Mouse (Mus musculus) CH12.LX (cell line): ENCODE results near the gene Otud7b. TPM values are rescaled to one million over a fixed set of nuclear protein-coding genes. Genes with fewer than 3 reads are reported as not detected.

Experiments
- DNase-seq: peaks from one replicate; pipeline ENCODE4 v3.0.0-alpha.2; 2013; ENCODE audit errors: extremely low read depth
- H3K27ac ChIP-seq: 2 replicates; pipeline ENCODE4 v1.5.1; 2012; ENCODE audit warnings: low read depth, mild to moderate bottlenecking, control low read depth, moderate library complexity; ENCODE audit not compliant: insufficient read depth
- H3K27me3 ChIP-seq: replicated peaks from 2 replicates; pipeline ENCODE3; 2012; ENCODE audit warnings: inconsistent platforms
- H3K36me3 ChIP-seq, 2 experiments: replicated peaks in 1 of 2; 2 replicates each; pipeline versions ENCODE3 to v1.6.1; 2012; ENCODE audit warnings: inconsistent platforms in 1 of 2, low read length in 1 of 2, mild to moderate bottlenecking in 1 of 2, mixed read lengths in 1 of 2, moderate library complexity in 1 of 2; ENCODE audit not compliant: control insufficient read depth in 1 of 2, insufficient read depth in 1 of 2
- H3K4me1 ChIP-seq, 2 experiments: 2 replicates each; pipeline ENCODE4 v1.6.1; 2012; ENCODE audit warnings: inconsistent platforms in 1 of 2, moderate library complexity in 1 of 2; ENCODE audit not compliant: insufficient read depth in 2 of 2, control insufficient read depth in 1 of 2
- H3K4me2 ChIP-seq: 2 replicates; pipeline ENCODE4 v1.6.1; 2012; ENCODE audit warnings: low read depth, mild to moderate bottlenecking, control low read depth; ENCODE audit not compliant: poor library complexity, insufficient read depth, severe bottlenecking
- H3K4me3 ChIP-seq, 3 experiments: fragments of 150-350 bp in 1 of 3; sonication (generic) in 1 of 3; replicated peaks in 1 of 3; 2 replicates each; pipeline versions ENCODE3 to v1.5.1; 2011 to 2012; ENCODE audit warnings: low read depth in 2 of 3, low read length in 2 of 3, mild to moderate bottlenecking in 2 of 3, moderate library complexity in 2 of 3, control low read depth in 1 of 3, improper control_type of control experiment in 1 of 3, inconsistent platforms in 1 of 3, mixed read lengths in 1 of 3; ENCODE audit not compliant: poor library complexity in 1 of 3
- H3K79me2 ChIP-seq: replicated peaks from 2 replicates; pipeline ENCODE4 v1.6.1; 2012; ENCODE audit warnings: mild to moderate bottlenecking, moderate library complexity; ENCODE audit not compliant: control insufficient read depth, poor library complexity, insufficient read depth, severe bottlenecking; ENCODE audit errors: extremely low read depth
- H3K9ac ChIP-seq: 2 replicates; pipeline ENCODE4 v1.6.1; 2012; ENCODE audit warnings: low read depth, mild to moderate bottlenecking, control low read depth, moderate library complexity; ENCODE audit not compliant: insufficient read depth
- H3K9me3 ChIP-seq: replicated peaks from 2 replicates; pipeline ENCODE3; 2012; ENCODE audit warnings: low read length, inconsistent platforms, mixed read lengths
- CHD1 ChIP-seq: IDR thresholded peaks from 2 replicates; pipeline ENCODE4 v1.6.1; 2012; ENCODE audit warnings: low read depth, low read length, improper control_type of control experiment, inconsistent platforms
- E2F4 ChIP-seq: IDR thresholded peaks from 2 replicates; pipeline ENCODE4 v1.6.1; 2011; ENCODE audit warnings: low read depth, low read length, improper control_type of control experiment; ENCODE audit not compliant: insufficient replicate concordance
- EP300 ChIP-seq: IDR thresholded peaks from 2 replicates; pipeline ENCODE4 v1.6.1; 2011; ENCODE audit warnings: low read length, improper control_type of control experiment
- HCFC1 ChIP-seq: IDR thresholded peaks from 2 replicates; pipeline ENCODE4 v1.6.1; 2012; ENCODE audit warnings: low read depth, mild to moderate bottlenecking, inconsistent platforms, low read length, improper control_type of control experiment
- IRF4 ChIP-seq: IDR thresholded peaks from 2 replicates; pipeline ENCODE4 v1.6.1; 2014; ENCODE audit warnings: low read depth, mild to moderate bottlenecking, inconsistent platforms, low read length, improper control_type of control experiment
- JUN ChIP-seq: IDR thresholded peaks from 2 replicates; pipeline ENCODE4 v1.6.1; 2011; ENCODE audit warnings: low read depth, mild to moderate bottlenecking, low read length, improper control_type of control experiment, moderate library complexity; ENCODE audit not compliant: insufficient read depth
- JUND ChIP-seq: conservative IDR thresholded peaks from 2 replicates; pipeline ENCODE4 v1.6.1; 2011; ENCODE audit warnings: low read depth, low read length, improper control_type of control experiment
- KAT2A ChIP-seq: IDR thresholded peaks from 2 replicates; pipeline ENCODE4 v1.6.1; 2012; ENCODE audit warnings: low read length, improper control_type of control experiment, inconsistent platforms; ENCODE audit not compliant: insufficient replicate concordance
- MAFK ChIP-seq: IDR thresholded peaks from 2 replicates; pipeline ENCODE4 v1.6.1; 2011; ENCODE audit warnings: low read length, improper control_type of control experiment; ENCODE audit not compliant: insufficient replicate concordance
- MAX ChIP-seq: IDR thresholded peaks from 2 replicates; pipeline ENCODE4 v1.6.1; 2011; ENCODE audit warnings: low read length, improper control_type of control experiment
- NELFE ChIP-seq: IDR thresholded peaks from 2 replicates; pipeline ENCODE4 v1.6.1; 2011; ENCODE audit warnings: low read depth, low read length, improper control_type of control experiment
- NRF1 ChIP-seq: IDR thresholded peaks from 2 replicates; pipeline ENCODE4 v1.6.1; 2014; ENCODE audit warnings: low read depth, mild to moderate bottlenecking, inconsistent platforms, low read length, improper control_type of control experiment, moderate library complexity
- PAX5 ChIP-seq: IDR thresholded peaks from 2 replicates; pipeline ENCODE4 v1.6.1; 2012; ENCODE audit warnings: low read length, inconsistent platforms, mixed read lengths
- POLR2A ChIP-seq: IDR thresholded peaks from 2 replicates; pipeline ENCODE4 v1.6.1; 2011; ENCODE audit warnings: low read depth, mild to moderate bottlenecking, improper control_type of control experiment, low read length
- SMC3 ChIP-seq: IDR thresholded peaks from 2 replicates; pipeline ENCODE4 v1.6.1; 2011; ENCODE audit warnings: low read depth, low read length, improper control_type of control experiment
- USF2 ChIP-seq: conservative IDR thresholded peaks from 2 replicates; pipeline ENCODE4 v1.6.1; 2011; ENCODE audit warnings: low read depth, low read length, improper control_type of control experiment
- ZKSCAN1 ChIP-seq: IDR thresholded peaks from 2 replicates; pipeline ENCODE4 v1.6.1; 2012; ENCODE audit warnings: low read depth, inconsistent platforms, low read length, improper control_type of control experiment, borderline replicate concordance
- ZMIZ1 ChIP-seq: IDR thresholded peaks from 2 replicates; pipeline ENCODE4 v1.6.1; 2012; ENCODE audit warnings: low read depth, mild to moderate bottlenecking, inconsistent platforms, low read length, improper control_type of control experiment
- ZNF384 ChIP-seq: IDR thresholded peaks from 2 replicates; pipeline ENCODE4 v1.6.1; 2012; ENCODE audit warnings: low read depth, low read length, improper control_type of control experiment, inconsistent platforms
- dilution Hi-C: fragments of 300-500 bp; cut with MboI; formaldehyde crosslinking; loops from 2 replicates; pipeline ENCODE4 v1.14.3; 2020; ENCODE audit warnings: low sequenced_read_pairs; ENCODE audit not compliant: extremely low pct_unique_long_range_greater_than_20kb, extremely low pct_ligation_motif_present
- in situ Hi-C: fragments of 300-500 bp; cut with MboI; formaldehyde crosslinking; loops from 3 replicates; pipeline ENCODE4 v1.14.3; 2019; ENCODE audit warnings: low sequenced_read_pairs, low pct_ligation_motif_present, low pct_unique_long_range_greater_than_20kb, mixed read lengths
- polyA plus RNA-seq: library from polyadenylated mRNA; unstranded; fragments of >175 nt; gene quantifications from 2 replicates; pipeline ENCODE4 v1.2.1, GENCODE M21; 2012; ENCODE audit warnings: low read depth; ENCODE audit not compliant: insufficient read length
- total RNA-seq, 2 experiments: library from RNA; depleted of rRNA; stranded (reverse); fragments of 300-350 nt in 1 of 2; fragments of >200 nt in 1 of 2; gene quantifications; 2 replicates each; pipeline ENCODE4 v1.2.3; 2012 to 2014

Gene Otud7b
- total and polyA plus RNA-seq, 3 experiments = 12.3 to 17.7 (median 14.9) TPM

DNA sequence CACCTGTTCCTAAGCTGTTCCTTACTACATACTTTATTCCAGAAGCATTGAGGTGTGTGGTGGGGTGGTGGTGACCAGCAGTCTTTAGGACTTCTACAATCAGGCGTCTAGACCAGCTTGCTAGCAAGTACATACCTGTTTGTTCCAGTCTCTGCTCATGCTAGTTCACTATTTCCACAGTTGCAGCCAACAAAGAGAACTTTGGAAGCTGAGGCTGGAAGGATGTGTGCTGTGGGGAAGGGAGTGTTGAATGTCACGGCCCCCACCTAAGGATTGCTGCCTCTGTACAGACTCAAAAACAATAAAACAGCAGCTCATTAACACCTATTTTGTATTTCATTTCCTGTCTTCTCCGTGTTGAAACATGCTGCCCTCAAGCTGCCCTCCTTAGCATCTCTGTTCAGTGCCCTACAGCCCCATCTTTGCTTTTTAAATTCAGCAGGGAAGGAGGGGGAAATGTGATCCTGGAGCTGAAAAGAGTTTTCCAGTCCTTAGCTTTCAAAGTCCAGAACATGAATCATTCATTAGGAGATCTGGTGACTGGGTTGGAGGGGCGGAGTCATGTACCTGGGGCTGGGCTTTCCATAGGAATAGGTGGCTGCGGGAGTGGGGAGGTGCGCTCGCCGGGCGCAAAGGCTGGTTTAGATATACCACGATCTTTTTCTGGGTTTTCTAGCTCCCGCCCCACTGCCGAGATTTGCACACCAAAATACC lies 56.6 kb downstream of the Otud7b start:
- H3K27ac ChIP-seq = no peak overlapping the region
- peaks cover under 1 to 10% of the 10 kb centered on the region in 2 experiments for H3K36me3 ChIP-seq
- H3K79me2 ChIP-seq = no peaks in the 10 kb centered on the region
- no peaks in the 10 kb centered on the region for H3K27me3 ChIP-seq
- peak overlapping the region; percentile 34 for H3K9ac ChIP-seq
- no peaks in the 10 kb centered on the region for H3K9me3 ChIP-seq
- TF ChIP-seq NELFE (0 out of 2 replicates have a peak, but pooled peaks have one; percentile 6), JUND (no peak), POLR2A (0 out of 2 replicates have a peak, but pooled peaks have one; percentile 38)
- DNase-seq = no peak
- H3K4me3 ChIP-seq = peak overlapping the region in 1 of 3 experiments; percentile 17
- H3K4me1 ChIP-seq = peaks cover 10 to 28% of the 10 kb centered on the region in 2 experiments
- dilution Hi-C loops (no loop called here), in situ Hi-C loops (no loop called here)
- H3K4me2 ChIP-seq = peak overlapping the region; percentile 42

DNA sequence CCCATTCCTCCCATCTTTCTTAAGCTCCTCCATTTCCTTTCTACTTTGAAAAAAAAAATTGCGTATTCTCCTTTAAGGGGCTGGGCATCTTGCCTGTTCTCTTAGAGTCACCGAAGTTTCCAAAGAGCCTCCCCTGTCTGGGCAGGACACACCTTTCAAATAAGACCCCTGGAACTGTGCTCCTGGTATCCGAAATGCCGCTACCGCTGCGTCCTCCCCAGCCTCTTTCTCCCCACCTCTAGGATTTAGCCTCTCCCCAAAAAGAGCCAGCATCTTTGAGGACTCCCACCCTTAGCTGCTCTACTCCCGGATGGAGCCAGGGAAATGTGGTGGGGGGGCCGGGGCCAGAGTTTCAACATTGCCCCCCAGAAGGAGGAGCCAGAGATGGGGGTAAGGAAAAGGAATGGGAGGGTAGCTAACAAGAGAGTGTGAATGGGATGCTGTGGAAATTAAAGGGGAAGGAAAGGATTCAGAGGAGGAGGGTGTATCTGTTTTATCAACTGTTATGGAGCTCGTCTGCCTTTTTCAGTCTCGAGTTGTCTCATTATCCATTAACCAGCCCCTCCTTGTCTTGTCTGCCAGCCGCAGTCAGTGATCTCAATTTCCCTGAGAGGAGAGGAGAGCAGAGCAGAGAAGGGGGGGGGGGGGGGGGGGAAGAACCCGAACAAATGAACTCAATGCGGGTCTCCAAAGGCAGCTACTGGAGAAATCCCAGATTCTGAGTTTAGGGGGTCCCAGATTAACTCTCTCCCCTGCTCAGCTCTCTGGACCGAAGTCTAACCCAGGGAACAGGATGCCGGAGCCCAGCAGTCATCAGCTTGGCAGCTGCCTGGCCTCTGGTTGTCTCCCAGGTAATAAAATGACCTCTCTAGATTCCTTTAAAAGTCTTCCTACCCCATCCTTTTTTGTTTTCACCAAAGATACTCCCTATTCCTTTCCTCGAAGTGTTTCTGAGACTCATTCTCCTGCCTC lies 57.8 kb downstream of the Otud7b start, which contains the start of gene Mtmr11:
Mtmr11 (plus strand) TSS at position 136 of the 972 bp plus-strand sequence.
- TF ChIP-seq ZNF384 (peak; percentile 59), IRF4 (no peak)
- peaks cover 9 to 23% of the 10 kb centered on the region in 2 experiments for H3K4me1 ChIP-seq
- H3K79me2 ChIP-seq = no peaks in the 10 kb centered on the region
- dilution Hi-C loops (no loop called here), in situ Hi-C loops (no loop called here)
- no peaks in the 10 kb centered on the region for H3K27me3 ChIP-seq
- DNase-seq = no peak
- H3K9me3 ChIP-seq = no peaks in the 10 kb centered on the region
- H3K9ac ChIP-seq = peak within 1 kb of the TSS; percentile 34
- no peak within 1 kb of the TSS for H3K27ac ChIP-seq
- peaks cover 0 to 4% of the 10 kb centered on the region in 2 experiments for H3K36me3 ChIP-seq
- H3K4me3 ChIP-seq = peak within 1 kb of the TSS in 1 of 3 experiments; percentile 17
- H3K4me2 ChIP-seq = peak within 1 kb of the TSS; percentile 42

DNA sequence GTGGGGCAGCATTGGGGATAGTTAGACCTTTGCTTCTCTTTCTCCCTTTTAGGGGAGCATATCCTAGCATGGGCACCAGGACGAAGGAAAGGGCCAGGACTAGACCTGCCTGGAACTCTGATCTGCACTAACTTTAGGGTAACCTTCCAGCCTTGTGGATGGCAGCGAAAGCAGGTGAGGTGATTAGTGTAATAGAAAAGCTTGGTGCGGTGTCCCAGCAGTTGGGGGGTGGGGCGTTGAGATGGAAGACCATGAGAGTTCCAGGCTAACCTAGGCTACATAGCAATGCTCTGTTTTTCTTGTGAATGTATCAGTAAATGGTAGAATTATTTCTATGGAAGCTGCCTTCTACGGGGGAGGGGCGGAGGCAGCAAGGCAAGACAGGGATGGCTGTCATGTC lies 58.7 kb downstream of the Otud7b start:
- no peak overlapping the region for H3K9ac ChIP-seq
- no peak overlapping the region for H3K4me3 ChIP-seq
- H3K4me2 ChIP-seq = no peak overlapping the region
- H3K4me1 ChIP-seq = peaks cover 9 to 23% of the 10 kb centered on the region in 2 experiments
- no peak for DNase-seq
- no peaks in the 10 kb centered on the region for H3K9me3 ChIP-seq
- H3K27ac ChIP-seq = no peak overlapping the region
- in situ Hi-C loops (no loop called here), dilution Hi-C loops (no loop called here)
- H3K27me3 ChIP-seq = no peaks in the 10 kb centered on the region
- no peaks in the 10 kb centered on the region for H3K79me2 ChIP-seq
- no peak for TF ChIP-seq E2F4
- TF ChIP-seq NRF1 = no peak
- no peak for TF ChIP-seq POLR2A
- TF ChIP-seq JUN = no peak
- no peak for TF ChIP-seq HCFC1
- no peak for TF ChIP-seq ZKSCAN1
- no peak for TF ChIP-seq ZMIZ1
- TF ChIP-seq CHD1 = no peak
- no peak for TF ChIP-seq MAFK
- no peak for TF ChIP-seq SMC3
- no peak for TF ChIP-seq KAT2A
- no peak for TF ChIP-seq EP300
- no peak for TF ChIP-seq USF2
- TF ChIP-seq PAX5 = no peak
- TF ChIP-seq MAX = no peak
- peaks cover 1 to 5% of the 10 kb centered on the region in 2 experiments for H3K36me3 ChIP-seq
